Mouse (Mus musculus) limb, embryonic 14.5 days (tissue): ENCODE data around the gene Scarb2. TPM values are rescaled to one million over a fixed set of nuclear protein-coding genes. Genes with fewer than 3 reads are reported as not detected.

Experiments used
- ATAC-seq: fragments of 200-750 bp; cut with Nextera tagmentation; 2 replicates; pipeline ENCODE4 v1.8.0; 2017; ENCODE audit warnings: low read depth, moderate number of reproducible peaks, moderate TSS enrichment; ENCODE audit not compliant: low FRiP score
- DNase-seq: peaks from one replicate; pipeline ENCODE4 v3.0.0-alpha.2; 2015; ENCODE audit warnings: low spot score
- H3K27ac ChIP-seq: fragments of 300-500 bp; sonication (generic); replicated peaks from 2 replicates; pipeline ENCODE4 v1.5.1; 2014; ENCODE audit warnings: low read depth, mild to moderate bottlenecking, low read length, moderate library complexity, mixed read lengths
- H3K27me3 ChIP-seq: fragments of 300-500 bp; sonication (generic); 2 replicates; pipeline ENCODE4 v1.6.1; 2014; ENCODE audit warnings: low read length, mixed read lengths; ENCODE audit not compliant: control insufficient read depth, insufficient read depth
- H3K36me3 ChIP-seq: fragments of 300-500 bp; sonication (generic); 2 replicates; pipeline ENCODE4 v1.6.1; 2014; ENCODE audit warnings: mild to moderate bottlenecking, low read length, moderate library complexity, mixed read lengths; ENCODE audit not compliant: control insufficient read depth, insufficient read depth
- H3K4me1 ChIP-seq: fragments of 300-500 bp; sonication (generic); 2 replicates; pipeline ENCODE4 v1.6.1; 2014; ENCODE audit warnings: antibody characterized with exemption, low read length, mixed read lengths; ENCODE audit not compliant: control insufficient read depth, insufficient read depth
- H3K4me2 ChIP-seq: fragments of 300-500 bp; sonication (generic); replicated peaks from 2 replicates; pipeline ENCODE4 v1.6.1; 2014; ENCODE audit warnings: low read depth, mild to moderate bottlenecking, low read length, moderate library complexity; ENCODE audit not compliant: severe bottlenecking
- H3K4me3 ChIP-seq: fragments of 300-500 bp; sonication (generic); replicated peaks from 2 replicates; pipeline ENCODE4 v1.5.1; 2014; ENCODE audit warnings: low read length
- H3K9ac ChIP-seq: fragments of 300-500 bp; sonication (generic); 2 replicates; pipeline ENCODE4 v1.6.1; 2014; ENCODE audit warnings: mild to moderate bottlenecking, low read depth, low read length, moderate library complexity; ENCODE audit not compliant: severe bottlenecking
- H3K9me3 ChIP-seq: fragments of 300-500 bp; sonication (generic); 2 replicates; pipeline ENCODE4 v1.6.1; 2016; ENCODE audit warnings: low read length; ENCODE audit not compliant: control insufficient read depth
- POLR2A ChIP-seq: fragments of 200-500 bp; IDR thresholded peaks from 2 replicates; pipeline ENCODE4 v1.8.0; 2012; ENCODE audit warnings: inconsistent platforms, mild to moderate bottlenecking, moderate library complexity, borderline replicate concordance; ENCODE audit not compliant: insufficient read depth, insufficient read length; ENCODE audit errors: extremely low read depth
- WGBS: fragments of 180-500 bp; shearing (Covaris S2); extraction: QIAGEN DNeasy Blood & Tissue Kit; methylation state at CpG from one replicate; pipeline ENCODE4 v1.1.7; 2014; 5-methylcytosine and 5-hydroxymethylcytosine counted together
- polyA plus RNA-seq, 2 experiments: library from polyadenylated mRNA; depleted of rRNA in 1 of 2; stranded (reverse) in 1 of 2; unstranded in 1 of 2; fragments of >200 nt; fragmentation: Nextera tagmentation in 1 of 2; extraction: Ambion mirVana in 1 of 2; gene quantifications; 2 replicates each; pipeline versions ENCODE4 v1.2.1 to v1.2.3; 2012 to 2014

Scarb2 gene
- polyA plus RNA-seq, 2 experiments = 10.7 to 29.1 TPM

- ATAC-seq (peak; percentile 46; the same call in 1 of the 2 replicates), DNase-seq (no peak)
- TF ChIP-seq POLR2A = no peak
- Histone ChIP-seq H3K36me3 (peaks cover 17% of the 10 kb centered on the region), H3K27me3 (no peaks in the 10 kb centered on the region), H3K9ac (no peak overlapping the region), H3K4me2 (0 out of 2 replicates have a peak overlapping the region, but pooled peaks have one; percentile 3), H3K27ac (peak overlapping the region; percentile 69), H3K9me3 (no peaks in the 10 kb centered on the region), H3K4me1 (peaks cover 11% of the 10 kb centered on the region; the same call in 1 of the 2 replicates), H3K4me3 (no peak overlapping the region)
- WGBS = 63% methylated on average over 3 of the region's 3 CpGs
These were observed 18.2 kb downstream of the Scarb2 start for GRCm38 (mm10) chr5:92488408-92488807.

GRCm38 (mm10) chr5:92486758-92487157, 19.9 kb downstream of the Scarb2 start:
- Histone ChIP-seq H3K27ac (no peak overlapping the region), H3K4me2 (no peak overlapping the region), H3K4me3 (no peak overlapping the region), H3K27me3 (no peaks in the 10 kb centered on the region), H3K9me3 (no peaks in the 10 kb centered on the region), H3K9ac (no peak overlapping the region), H3K36me3 (peaks cover 28% of the 10 kb centered on the region), H3K4me1 (peaks cover 11% of the 10 kb centered on the region; the same call in 1 of the 2 replicates)
- DNase-seq (no peak), ATAC-seq (no peak)
- WGBS = 84% methylated on average over 3 of the region's 3 CpGs
- TF ChIP-seq POLR2A = no peak

GRCm38 (mm10) chr5:92484880-92485279, 21.8 kb downstream of the Scarb2 start:
- H3K9ac ChIP-seq = no peak overlapping the region
- H3K36me3 ChIP-seq = peaks cover 28% of the 10 kb centered on the region
- TF ChIP-seq POLR2A = no peak
- H3K27ac ChIP-seq = no peak overlapping the region
- no peak for DNase-seq
- no peaks in the 10 kb centered on the region for H3K9me3 ChIP-seq
- no peak for ATAC-seq
- H3K4me1 ChIP-seq = peaks cover 11% of the 10 kb centered on the region; the same call in 1 of the 2 replicates
- no peak overlapping the region for H3K4me3 ChIP-seq
- no peak overlapping the region for H3K4me2 ChIP-seq
- WGBS = 61% methylated on average over 7 of the region's 7 CpGs
- no peaks in the 10 kb centered on the region for H3K27me3 ChIP-seq

GRCm38 (mm10) chr5:92472863-92473262, 33.8 kb downstream of the Scarb2 start:
- DNase-seq (no peak), ATAC-seq (no peak)
- Histone ChIP-seq H3K36me3 (no peaks in the 10 kb centered on the region), H3K9ac (no peak overlapping the region), H3K4me2 (no peak overlapping the region), H3K4me1 (no peaks in the 10 kb centered on the region), H3K27me3 (no peaks in the 10 kb centered on the region), H3K4me3 (no peak overlapping the region), H3K9me3 (no peaks in the 10 kb centered on the region), H3K27ac (no peak overlapping the region)
- WGBS = 78% methylated on average over 5 of the region's 5 CpGs
- no peak for TF ChIP-seq POLR2A

GRCm38 (mm10) chr5:92471531-92471930, 35.1 kb downstream of the Scarb2 start:
- no peaks in the 10 kb centered on the region for H3K27me3 ChIP-seq
- TF ChIP-seq POLR2A = no peak
- H3K4me1 ChIP-seq = no peaks in the 10 kb centered on the region
- no peaks in the 10 kb centered on the region for H3K9me3 ChIP-seq
- no peak overlapping the region for H3K27ac ChIP-seq
- ATAC-seq = no peak
- 79% methylated on average over 4 of the region's 4 CpGs for WGBS
- DNase-seq = no peak
- H3K4me2 ChIP-seq = no peak overlapping the region
- no peak overlapping the region for H3K9ac ChIP-seq
- H3K36me3 ChIP-seq = no peaks in the 10 kb centered on the region
- no peak overlapping the region for H3K4me3 ChIP-seq
